In the genomic region with DNA sequence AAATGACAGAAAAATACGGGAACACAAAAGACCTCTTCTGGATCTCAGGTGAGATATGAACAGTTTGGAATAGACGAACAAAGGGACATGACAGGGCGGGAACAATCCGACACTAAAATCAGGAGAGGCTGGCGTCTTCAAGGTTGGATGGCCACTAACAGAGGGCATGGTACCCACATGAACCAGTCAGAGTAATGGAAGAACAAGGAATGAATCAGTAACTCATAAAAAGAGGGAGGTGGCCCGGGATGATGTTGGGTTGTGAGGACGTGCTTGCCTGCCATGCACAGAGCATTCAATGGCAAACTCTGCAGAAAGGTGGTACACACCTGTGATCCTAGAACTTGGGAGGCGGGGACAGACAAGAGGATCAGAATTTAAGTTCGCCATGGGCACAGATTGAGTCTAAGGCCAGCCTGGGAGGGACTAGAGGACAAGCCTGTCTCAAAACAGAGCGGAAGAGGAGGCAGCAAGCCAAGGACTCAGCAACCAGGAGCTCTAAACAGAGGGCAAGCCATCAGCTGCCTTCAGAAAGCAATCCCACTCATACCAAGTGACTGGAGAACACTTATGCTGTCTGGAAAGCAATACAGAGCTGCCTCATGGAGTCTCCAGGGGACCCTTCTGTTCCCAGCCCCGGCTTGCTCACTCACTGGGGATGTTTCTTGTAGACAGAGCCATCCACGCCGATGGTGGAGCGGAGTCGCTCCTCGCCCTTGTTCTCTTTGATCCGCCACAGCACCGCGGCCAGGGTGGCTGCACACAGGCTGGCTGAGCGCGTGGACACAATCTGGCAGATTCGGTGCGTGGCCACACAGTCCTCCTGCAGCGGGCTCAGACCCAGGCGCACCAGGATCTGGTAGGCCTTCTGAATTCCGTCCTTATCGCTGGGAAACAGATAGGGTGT, we compare ENCODE assay signal across 24 mouse cellular contexts. TPM values are rescaled to one million over a fixed set of nuclear protein-coding genes. Genes with fewer than 3 reads are reported as not detected.
DNase-seq lines count a peak whose midpoint lies in the region; ATAC-seq and TF ChIP-seq lines count a peak whose summit lies in the region.
"Had no signal": no experiment of that assay in that cellular context is flagged by ENCODE, and none has a peak within 500 bp of the region (broad histone marks: within the 10 kb centered on the region; RNA-seq: fewer than 3 reads in every experiment).

No protein-coding gene starts in this region.

- no peaks in the 10 kb centered on the region for H3K4me1 ChIP-seq in midbrain, embryonic 11.5 days (ENCODE audit: control insufficient read depth, insufficient read depth, low read length)
- H3K4me1 ChIP-seq in midbrain, embryonic 13.5 days (replicated peaks): no peaks in the 10 kb centered on the region
- H3K4me1 ChIP-seq: forebrain, embryonic 13.5 days; limb, embryonic 13.5 days had no signal

- H3K36me3 ChIP-seq in midbrain, embryonic 11.5 days (ENCODE audit: control insufficient read depth, insufficient read depth, low read length): peaks cover 2% of the 10 kb centered on the region
- 0 out of 2 replicates have a peak, but pooled peaks cover 3% of the 10 kb centered on the region for H3K36me3 ChIP-seq in midbrain, embryonic 13.5 days

- no peak overlapping the region for H3K4me2 ChIP-seq in midbrain, embryonic 11.5 days
- no peak overlapping the region for H3K4me2 ChIP-seq in midbrain, embryonic 13.5 days (replicated peaks)
- H3K4me2 ChIP-seq: forebrain, embryonic 13.5 days; heart, embryonic 13.5 days; hindbrain, embryonic 14.5 days; limb, embryonic 13.5 days; liver, embryonic 11.5 days had no signal

- H3K27ac ChIP-seq in layer of hippocampus, adult 2 months: peak overlapping the region; percentile 77; the same call in 1 of the 2 replicates
- H3K27ac ChIP-seq in midbrain, embryonic 11.5 days (ENCODE audit: low read depth, low read length): no peak overlapping the region
- no peak overlapping the region for H3K27ac ChIP-seq in midbrain, embryonic 13.5 days
- H3K27ac ChIP-seq: forebrain, embryonic 13.5 days; heart, embryonic 13.5 days; hindbrain, embryonic 14.5 days; limb, embryonic 13.5 days had no signal

- no peaks in the 10 kb centered on the region for H3K9me3 ChIP-seq in midbrain, embryonic 11.5 days (ENCODE audit: control insufficient read depth, low read length)
- no peaks in the 10 kb centered on the region for H3K9me3 ChIP-seq in midbrain, embryonic 13.5 days
- H3K9me3 ChIP-seq: forebrain, embryonic 13.5 days; heart, embryonic 13.5 days; limb, embryonic 13.5 days; megakaryocyte, embryonic 14.5 days had no signal

- ATAC-seq in midbrain, embryonic 11.5 days (ENCODE audit: low FRiP score): no peak
- ATAC-seq in midbrain, embryonic 13.5 days: no peak
- ATAC-seq: forebrain, embryonic 13.5 days; intestine, postnatal 0 days; lung, postnatal 0 days had no signal

- TF ChIP-seq CTCF in layer of hippocampus, adult 2 months (conservative IDR thresholded peaks at IDR 0.05): no peak

- H3K9ac ChIP-seq in midbrain, embryonic 11.5 days (ENCODE audit: low read length): no peak overlapping the region
- no peak overlapping the region for H3K9ac ChIP-seq in midbrain, embryonic 13.5 days (replicated peaks)
- H3K9ac ChIP-seq: forebrain, embryonic 13.5 days; hindbrain, embryonic 14.5 days; limb, embryonic 13.5 days had no signal

- DNase-seq in cerebellum, postnatal 14 days: peak; percentile 23 to 43
- DNase-seq in cerebellum, adult 11 months: no peak
- DNase-seq in layer of hippocampus, adult 2 months (ENCODE audit: low spot score in 2 of 2): no peak
- DNase-seq in layer of hippocampus, adult 11-12 months (ENCODE audit: low spot score): no peak
- peak; percentile 70 for DNase-seq in midbrain, embryonic 11.5 days (ENCODE audit: low spot score, missing footprints)
- DNase-seq in adipocyte (ENCODE audit: low spot score): no peak
- DNase-seq: adrenal gland, adult 2 months; adrenal gland, postnatal 36 days; cerebellum, adult 9-10 months; gastrocnemius, postnatal 10 days; heart, postnatal 10 days; lung, adult 18-20 months; lung, postnatal 4 days; midbrain, embryonic 14.5 days; thymus, postnatal 14 days had no signal

- H3K27me3 ChIP-seq in midbrain, embryonic 11.5 days (ENCODE audit: control insufficient read depth, insufficient read depth, low read length): no peaks in the 10 kb centered on the region
- H3K27me3 ChIP-seq in midbrain, embryonic 13.5 days: no peaks in the 10 kb centered on the region
- H3K27me3 ChIP-seq: forebrain, embryonic 13.5 days; heart, embryonic 13.5 days; limb, embryonic 13.5 days; megakaryocyte, embryonic 14.5 days had no signal

- no peak overlapping the region for H3K4me3 ChIP-seq in layer of hippocampus, adult 2 months
- no peak overlapping the region for H3K4me3 ChIP-seq in midbrain, embryonic 11.5 days (ENCODE audit: low read depth, low read length)
- H3K4me3 ChIP-seq in midbrain, embryonic 13.5 days (replicated peaks): no peak overlapping the region
- H3K4me3 ChIP-seq: forebrain, embryonic 13.5 days; heart, embryonic 13.5 days; limb, embryonic 13.5 days; megakaryocyte, embryonic 14.5 days had no signal

- 92% methylated on average over 27 of the region's 27 CpGs for WGBS in midbrain, embryonic 11.5 days
- 94% methylated on average over 27 of the region's 27 CpGs for WGBS in midbrain, embryonic 13.5 days

RNA-seq across cellular contexts. Expression of gene Pole4, which starts 32.7 kb away (rescaled TPM):
- total RNA-seq in layer of hippocampus, adult 2 months (2021): 10 to 100 TPM; 36.4 to 36.7 TPM
- polyA plus RNA-seq in midbrain, embryonic 11.5 days (2014; fragmentation: Nextera tagmentation; extraction: Ambion mirVana): 107 and 111 TPM in 2 replicates
- polyA plus RNA-seq in midbrain, embryonic 13.5 days (2015; fragmentation: Nextera tagmentation; extraction: Ambion mirVana): 84.0 and 87.2 TPM in 2 replicates

RNA-seq across cellular contexts. Expression of gene Hk2, which starts 36.4 kb away (rescaled TPM):
- total RNA-seq in layer of hippocampus, adult 2 months (2021): 1 to 10 TPM; 7.0 to 7.4 TPM
- 16.3 and 16.8 TPM in 2 replicates for polyA plus RNA-seq in midbrain, embryonic 11.5 days (2014; fragmentation: Nextera tagmentation; extraction: Ambion mirVana)
- 6.1 and 6.6 TPM in 2 replicates for polyA plus RNA-seq in midbrain, embryonic 13.5 days (2015; fragmentation: Nextera tagmentation; extraction: Ambion mirVana)

Comparison
In these comparisons a context has a peak if more than half of its experiments do, and no peak if none do; other contexts are left out.
1. DNase-seq: peak in cerebellum, postnatal 14 days (2 of 2) and midbrain, embryonic 11.5 days (single experiment); none in cerebellum, adult 11 months (single experiment), layer of hippocampus, adult 2 months (0 of 2), layer of hippocampus, adult 11-12 months (single experiment) and adipocyte (single experiment).